Mouse (Mus musculus) heart, postnatal 0 days (tissue): Measurements from ENCODE around the gene Serinc4. TPM values are rescaled to one million over a fixed set of nuclear protein-coding genes. Genes with fewer than 3 reads are reported as not detected.
"Not testable (repeated sequence)": the region's sequence is repeated elsewhere in the genome, so short reads cannot be mapped to it uniquely, and the experiment has no call there.

Experiments used
- ATAC-seq: fragments of 200-750 bp; cut with Nextera tagmentation; 2 replicates; pipeline ENCODE4 v1.8.0; 2017; ENCODE audit warnings: low read depth, moderate number of reproducible peaks, moderate library complexity; ENCODE audit not compliant: insufficient read depth
- DNase-seq: peaks from one replicate; pipeline ENCODE4 v3.0.0-alpha.2; 2016; ENCODE audit warnings: low spot score
- H3K27ac ChIP-seq: fragments of 300-500 bp; sonication (generic); 2 replicates; pipeline ENCODE4 v1.5.1; 2014; ENCODE audit warnings: low read depth, mild to moderate bottlenecking
- H3K27me3 ChIP-seq: fragments of 300-500 bp; sonication (generic); 2 replicates; pipeline ENCODE4 v1.6.1; 2014; ENCODE audit warnings: low read length, mixed read lengths; ENCODE audit not compliant: control insufficient read depth, insufficient read depth
- H3K36me3 ChIP-seq: fragments of 300-500 bp; sonication (generic); replicated peaks from 2 replicates; pipeline ENCODE4 v1.6.1; 2014; ENCODE audit warnings: low read length, mixed read lengths; ENCODE audit not compliant: control insufficient read depth, insufficient read depth
- H3K4me1 ChIP-seq: fragments of 300-500 bp; sonication (generic); 2 replicates; pipeline ENCODE4 v1.6.1; 2014; ENCODE audit warnings: antibody characterized with exemption; ENCODE audit not compliant: control insufficient read depth, insufficient read depth
- H3K4me2 ChIP-seq: fragments of 300-500 bp; sonication (generic); 2 replicates; pipeline ENCODE4 v1.6.1; 2014; ENCODE audit warnings: low read depth, mild to moderate bottlenecking, low read length, moderate library complexity
- H3K4me3 ChIP-seq: fragments of 300-500 bp; sonication (generic); 2 replicates; pipeline ENCODE4 v1.5.1; 2014; ENCODE audit warnings: low read depth, low read length
- H3K9ac ChIP-seq: fragments of 300-500 bp; sonication (generic); replicated peaks from 2 replicates; pipeline ENCODE4 v1.6.1; 2014; ENCODE audit warnings: low read depth, low read length, mixed read lengths
- H3K9me3 ChIP-seq: fragments of 300-500 bp; sonication (generic); replicated peaks from 2 replicates; pipeline ENCODE4 v1.6.1; 2016; ENCODE audit warnings: low read length; ENCODE audit not compliant: control insufficient read depth
- CTCF ChIP-seq: IDR thresholded peaks from 2 replicates; pipeline ENCODE4 v1.5.1; 2016; ENCODE audit warnings: antibody characterized with exemption, control low read depth, low read depth
- EP300 ChIP-seq: IDR thresholded peaks from 2 replicates; pipeline ENCODE4 v1.6.1; 2016; ENCODE audit warnings: antibody characterized with exemption, low read depth
- WGBS: fragments of 180-500 bp; shearing (Covaris S2); extraction: QIAGEN DNeasy Blood & Tissue Kit; methylation state at CpG from one replicate; pipeline ENCODE4 v1.1.7; 2014; 5-methylcytosine and 5-hydroxymethylcytosine counted together
- polyA plus RNA-seq: library from polyadenylated mRNA; unstranded; fragments of >200 nt; fragmentation: Nextera tagmentation; extraction: Ambion mirVana; gene quantifications from 2 replicates; pipeline ENCODE4 v1.2.1, GENCODE M21; 2015
- total RNA-seq: library from RNA; depleted of rRNA; stranded (reverse); fragments of >200 nt; gene quantifications from 2 replicates; pipeline ENCODE4 v1.2.3, GENCODE M21; 2014; ENCODE audit warnings: low replicate concordance; rRNA removed

The Serinc4 gene
- total RNA-seq: 0.39 TPM in 1 of 2 replicates, not detected in the other
- 0.04 and 0.12 TPM in 2 replicates for polyA plus RNA-seq

DNA sequence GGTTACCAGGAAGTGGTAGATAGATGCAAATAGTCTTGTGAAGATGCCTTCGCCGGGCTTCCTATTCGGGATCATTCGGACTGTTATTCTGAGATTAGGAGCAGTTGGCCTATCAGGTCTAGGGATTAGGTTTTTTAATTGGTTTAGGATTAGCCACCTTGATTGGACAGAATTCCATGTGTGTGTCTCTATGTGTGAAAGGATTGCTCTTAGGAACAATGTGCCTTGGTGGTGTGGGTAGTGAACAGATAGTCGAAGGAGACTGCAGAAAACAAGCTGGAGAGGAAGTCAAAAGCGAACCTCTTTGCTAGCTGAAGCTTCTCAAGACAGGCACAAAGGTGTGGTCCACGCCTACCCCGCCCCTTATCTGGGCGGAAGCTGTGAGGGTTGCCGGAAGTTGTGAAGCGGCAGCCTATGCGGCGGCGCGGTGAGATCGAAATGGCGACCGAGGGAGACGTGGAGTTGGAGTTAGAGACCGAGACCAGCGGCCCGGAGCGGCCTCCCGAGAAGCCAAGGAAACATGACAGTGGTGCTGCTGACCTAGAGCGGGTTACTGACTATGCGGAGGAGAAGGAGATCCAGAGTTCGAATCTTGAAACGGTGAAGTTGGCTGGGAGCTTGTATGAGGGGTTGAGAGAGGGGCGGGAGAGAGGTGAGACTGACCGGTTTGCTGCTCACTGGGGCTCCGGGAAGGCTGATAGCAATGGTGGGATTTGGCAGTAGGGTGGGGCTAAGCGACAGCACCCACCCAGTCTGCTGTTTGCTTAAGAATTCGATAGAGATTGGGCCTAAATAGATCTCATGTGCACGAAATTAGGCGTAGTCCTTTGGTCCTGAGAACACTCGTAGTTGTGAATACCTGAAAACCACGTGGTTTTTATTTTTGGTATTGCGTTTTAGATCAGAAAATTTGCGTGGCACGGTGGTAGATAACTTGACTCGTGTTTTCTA lies at the start of gene Serinc4:
Serinc4 (minus strand) TSS at position 90 of the 951 bp plus-strand sequence.
- TF ChIP-seq CTCF (no peak), EP300 (no peak)
- ATAC-seq (peak; percentile 84), DNase-seq (peak; percentile 81)
- Histone ChIP-seq H3K4me1 (peaks cover 24% of the 10 kb centered on the region), H3K4me2 (peak within 1 kb of the TSS; percentile 79), H3K27me3 (no peaks in the 10 kb centered on the region), H3K9ac (peak within 1 kb of the TSS; percentile 62), H3K36me3 (peaks cover 27% of the 10 kb centered on the region), H3K4me3 (peak within 1 kb of the TSS; percentile 62), H3K9me3 (no peaks in the 10 kb centered on the region), H3K27ac (peak within 1 kb of the TSS; percentile 83)
- 4% methylated on average over 41 of the region's 41 CpGs for WGBS

GRCm38 (mm10) chr2:121501550-121501949 lies 45.0 kb upstream of the Serinc4 start:
- not testable (repeated sequence) for H3K27ac ChIP-seq, H3K36me3 ChIP-seq, ATAC-seq, H3K4me2 ChIP-seq, H3K4me3 ChIP-seq, H3K9me3 ChIP-seq, H3K27me3 ChIP-seq, H3K9ac ChIP-seq, DNase-seq, H3K4me1 ChIP-seq
- WGBS: 75% methylated on average over 1 of the region's 6 CpGs

DNA sequence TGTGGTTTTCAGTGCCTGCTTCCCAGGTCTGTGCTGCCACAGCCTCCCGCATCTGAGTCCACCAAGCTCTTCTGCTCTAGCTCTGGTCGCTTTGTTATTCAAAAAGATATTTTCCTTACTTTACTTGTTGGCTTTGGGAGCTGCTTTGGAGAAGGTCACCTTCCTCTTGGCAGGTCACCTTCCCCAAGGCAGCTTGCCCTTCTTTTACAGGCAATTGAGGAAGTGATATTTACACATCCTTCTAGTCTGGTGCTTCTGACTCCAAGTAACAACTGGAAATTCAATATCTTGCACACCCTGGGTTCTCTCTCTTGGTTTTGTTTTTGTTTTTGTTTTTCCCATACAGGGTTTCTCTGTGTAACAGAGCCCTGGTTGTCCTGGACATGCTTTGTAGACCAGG lies 27.8 kb upstream of the Serinc4 start:
- H3K4me1 ChIP-seq, H3K9ac ChIP-seq, H3K9me3 ChIP-seq, H3K27ac ChIP-seq, DNase-seq, H3K4me3 ChIP-seq, H3K27me3 ChIP-seq, H3K36me3 ChIP-seq, ATAC-seq, H3K4me2 ChIP-seq: not testable (repeated sequence)
- WGBS: 75% methylated on average over 1 of the region's 2 CpGs

- 71% methylated on average over 8 of the region's 8 CpGs for WGBS
- Histone ChIP-seq H3K4me3 (no peak overlapping the region), H3K4me1 (no peaks in the 10 kb centered on the region), H3K27ac (no peak overlapping the region), H3K9ac (no peak overlapping the region), H3K27me3 (no peaks in the 10 kb centered on the region), H3K9me3 (no peaks in the 10 kb centered on the region), H3K4me2 (no peak overlapping the region), H3K36me3 (no peaks in the 10 kb centered on the region)
- no peak for TF ChIP-seq CTCF
- no peak for TF ChIP-seq EP300
- ATAC-seq (no peak), DNase-seq (no peak)
Observed at GRCm38 (mm10) chr2:121483576-121483975, 27.0 kb upstream of the Serinc4 start.

GRCm38 (mm10) chr2:121480916-121481315 lies 24.3 kb upstream of the Serinc4 start:
- DNase-seq, ATAC-seq: not testable (repeated sequence)
- 82% methylated on average over 13 of the region's 13 CpGs for WGBS

DNA sequence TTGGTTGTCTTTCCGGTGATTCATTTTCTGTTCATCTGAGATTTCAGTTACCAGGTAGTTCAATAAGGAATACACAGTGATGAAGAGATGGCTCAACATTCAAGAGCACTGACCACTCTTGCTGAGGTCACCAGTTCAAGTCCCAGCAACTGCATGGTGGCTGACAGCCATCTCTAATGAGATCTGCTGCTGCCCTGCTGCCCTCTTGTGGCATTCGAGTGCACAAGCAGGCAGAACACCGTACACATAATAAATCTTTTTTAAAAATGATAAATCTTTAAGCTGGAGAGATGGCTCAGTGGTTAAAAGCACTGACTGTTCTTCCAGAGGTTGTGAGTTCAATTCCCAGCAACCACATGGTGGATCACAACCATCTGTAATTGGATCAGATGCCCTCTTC lies 23.9 kb upstream of the Serinc4 start:
- no peak overlapping the region for H3K4me3 ChIP-seq
- ATAC-seq (no peak), DNase-seq (no peak)
- no peaks in the 10 kb centered on the region for H3K9me3 ChIP-seq
- H3K27me3 ChIP-seq: no peaks in the 10 kb centered on the region
- H3K4me2 ChIP-seq: no peak overlapping the region
- no peaks in the 10 kb centered on the region for H3K36me3 ChIP-seq
- no peaks in the 10 kb centered on the region for H3K4me1 ChIP-seq
- TF ChIP-seq EP300 (no peak), CTCF (peak; percentile 50)
- no peak overlapping the region for H3K9ac ChIP-seq
- no peak overlapping the region for H3K27ac ChIP-seq
- WGBS: 51% methylated on average over 3 of the region's 3 CpGs

More at GRCm38 (mm10) chr2:121480916-121481315, 24.3 kb upstream of the Serinc4 start:
- not testable (repeated sequence) for H3K36me3 ChIP-seq, H3K27ac ChIP-seq, H3K4me2 ChIP-seq, H3K4me3 ChIP-seq, H3K9me3 ChIP-seq, H3K27me3 ChIP-seq, H3K4me1 ChIP-seq, H3K9ac ChIP-seq
